Mouse (Mus musculus) heart, embryonic 15.5 days (tissue): Measurements from ENCODE around the gene Lmo2. TPM values are rescaled to one million over a fixed set of nuclear protein-coding genes. Genes with fewer than 3 reads are reported as not detected.
"Not testable (repeated sequence)": the region's sequence is repeated elsewhere in the genome, so short reads cannot be mapped to it uniquely, and the experiment has no call there.

Experiments
- ATAC-seq: fragments of 200-750 bp; cut with Nextera tagmentation; replicated peaks from 2 replicates; pipeline ENCODE4 v1.8.0; 2017; ENCODE audit warnings: low read depth, moderate TSS enrichment; ENCODE audit not compliant: insufficient number of reproducible peaks, insufficient read depth, low FRiP score
- H3K27ac ChIP-seq: fragments of 300-500 bp; sonication (generic); 2 replicates; pipeline ENCODE4 v1.5.1; 2015; ENCODE audit warnings: mild to moderate bottlenecking, inconsistent platforms
- H3K27me3 ChIP-seq: fragments of 300-500 bp; sonication (generic); 2 replicates; pipeline ENCODE4 v1.6.1; 2015; ENCODE audit warnings: inconsistent platforms
- H3K36me3 ChIP-seq: fragments of 300-500 bp; sonication (generic); 2 replicates; pipeline ENCODE4 v1.6.1; 2015; ENCODE audit warnings: mild to moderate bottlenecking, inconsistent platforms
- H3K4me1 ChIP-seq: fragments of 300-500 bp; sonication (generic); replicated peaks from 2 replicates; pipeline ENCODE4 v1.6.1; 2015; ENCODE audit warnings: inconsistent platforms
- H3K4me2 ChIP-seq: fragments of 300-500 bp; sonication (generic); 2 replicates; pipeline ENCODE4 v1.6.1; 2015; ENCODE audit warnings: inconsistent platforms, mild to moderate bottlenecking, moderate library complexity
- H3K4me3 ChIP-seq: fragments of 300-500 bp; sonication (generic); 2 replicates; pipeline ENCODE4 v1.5.1; 2015; ENCODE audit warnings: mild to moderate bottlenecking, inconsistent platforms
- H3K9ac ChIP-seq: fragments of 300-500 bp; sonication (generic); 2 replicates; pipeline ENCODE4 v1.6.1; 2015; ENCODE audit warnings: mild to moderate bottlenecking, inconsistent platforms
- H3K9me3 ChIP-seq: fragments of 300-500 bp; sonication (generic); replicated peaks from 2 replicates; pipeline ENCODE4 v1.6.1; 2016; ENCODE audit warnings: inconsistent platforms
- WGBS: fragments of 180-500 bp; shearing (Covaris S2); methylation state at CpG from one replicate; pipeline ENCODE4 v1.1.7; 2015; ENCODE audit warnings: mixed read lengths; 5-methylcytosine and 5-hydroxymethylcytosine counted together
- polyA plus RNA-seq: library from polyadenylated mRNA; unstranded; fragments of >200 nt; fragmentation: Nextera tagmentation; extraction: Ambion mirVana; gene quantifications from 2 replicates; pipeline ENCODE4 v1.2.1, GENCODE M21; 2015

Gene Lmo2
- polyA plus RNA-seq, 1 experiment from 2014 or later, result 19.1 TPM

DNA sequence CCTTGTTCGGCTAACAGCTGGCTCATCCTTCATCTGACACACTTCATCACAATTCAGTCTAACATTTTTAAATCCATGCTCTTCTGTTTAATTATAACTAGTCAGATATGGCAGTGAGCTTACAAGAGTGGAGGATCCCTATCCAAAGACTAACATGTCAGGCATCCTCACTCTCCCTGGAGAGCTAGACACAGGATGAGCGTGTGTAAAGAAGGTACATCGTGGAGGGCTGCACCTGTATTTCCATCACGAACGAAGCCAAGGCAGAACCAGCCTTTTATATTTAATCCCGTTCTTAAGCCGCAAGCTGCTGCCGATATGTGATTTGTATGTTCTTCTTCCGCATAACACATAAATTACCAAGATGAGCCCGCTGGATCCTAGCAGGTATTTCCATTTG, 25.4 kb downstream of the Lmo2 start:
- 87% methylated on average over 10 of the region's 10 CpGs for WGBS
- Histone ChIP-seq H3K4me1 (no peaks in the 10 kb centered on the region), H3K36me3 (no peaks in the 10 kb centered on the region), H3K9me3 (no peaks in the 10 kb centered on the region), H3K9ac (no peak overlapping the region), H3K27ac (no peak overlapping the region), H3K4me2 (no peak overlapping the region), H3K4me3 (no peak overlapping the region), H3K27me3 (peaks cover 17% of the 10 kb centered on the region)
- ATAC-seq, result no peak

DNA sequence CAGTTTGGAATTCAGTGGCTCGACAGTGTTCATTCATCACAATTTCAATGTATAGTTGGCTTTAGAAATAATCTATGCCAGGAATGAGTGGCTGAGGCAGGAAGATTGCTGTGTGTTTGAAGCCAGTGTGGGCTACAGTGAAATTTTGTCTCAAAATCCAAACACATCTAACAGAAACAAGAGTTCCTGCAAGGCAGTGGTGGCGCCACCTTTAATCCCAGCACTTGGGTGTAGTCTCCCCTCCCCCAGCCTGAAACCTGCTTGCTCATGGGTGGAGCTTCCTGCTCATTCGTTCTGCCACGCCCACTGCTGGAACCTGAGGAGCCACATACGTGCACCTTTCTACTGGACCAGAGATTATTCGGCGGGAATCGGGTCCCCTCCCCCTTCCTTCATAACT, 29.8 kb downstream of the Lmo2 start:
- H3K27ac ChIP-seq, ATAC-seq, H3K36me3 ChIP-seq, H3K4me3 ChIP-seq, H3K4me1 ChIP-seq, H3K27me3 ChIP-seq, H3K9me3 ChIP-seq, H3K4me2 ChIP-seq, H3K9ac ChIP-seq: not testable (repeated sequence)
- 62% methylated on average over 8 of the region's 8 CpGs for WGBS

DNA sequence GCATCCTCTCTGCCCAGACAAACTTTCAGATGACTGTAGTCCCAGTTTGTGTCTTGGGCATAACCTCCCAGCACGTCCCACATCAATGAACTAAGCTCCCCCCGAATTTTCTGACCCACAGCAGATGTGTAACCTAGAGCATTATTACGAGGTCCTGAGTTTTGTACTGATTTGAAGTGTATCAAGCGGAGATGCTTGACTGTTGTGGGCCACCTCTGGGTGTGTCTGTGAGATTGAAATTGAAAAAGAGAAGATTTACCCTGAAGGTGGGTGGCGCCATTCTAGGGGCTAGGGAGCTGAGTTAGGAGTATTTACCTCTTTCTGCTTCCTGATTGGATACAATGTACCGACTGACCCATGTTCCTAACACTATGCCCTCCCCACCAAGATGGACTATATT, 31.9 kb downstream of the Lmo2 start:
- Histone ChIP-seq H3K4me2 (no peak overlapping the region), H3K4me1 (no peaks in the 10 kb centered on the region), H3K27me3 (peaks cover 11% of the 10 kb centered on the region), H3K4me3 (no peak overlapping the region), H3K9me3 (no peaks in the 10 kb centered on the region), H3K9ac (no peak overlapping the region), H3K36me3 (no peaks in the 10 kb centered on the region), H3K27ac (no peak overlapping the region)
- WGBS, result 80% methylated on average over 6 of the region's 6 CpGs
- ATAC-seq, result no peak

DNA sequence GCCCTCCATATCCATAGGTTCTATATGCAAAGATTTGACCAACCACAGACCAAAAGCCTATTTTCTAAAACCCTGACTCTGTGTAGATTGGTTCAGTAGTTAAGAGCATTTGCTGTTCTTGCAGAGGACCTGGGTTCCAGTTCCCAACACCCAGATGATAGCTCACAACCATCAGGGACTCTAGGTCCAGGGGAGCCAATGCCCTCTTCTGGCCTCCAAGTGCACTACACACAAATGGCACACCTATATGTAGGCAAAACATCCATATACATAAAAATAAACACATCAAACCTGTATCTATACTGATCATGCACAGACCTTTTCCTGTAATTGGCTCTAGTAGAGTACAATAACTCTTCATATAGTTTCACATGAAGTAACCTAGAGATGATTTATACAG, 33.5 kb downstream of the Lmo2 start:
- H3K4me3 ChIP-seq, result no peak overlapping the region
- no peaks in the 10 kb centered on the region for H3K4me1 ChIP-seq
- no peaks in the 10 kb centered on the region for H3K9me3 ChIP-seq
- H3K9ac ChIP-seq, result no peak overlapping the region
- H3K4me2 ChIP-seq, result no peak overlapping the region
- ATAC-seq, result no peak
- H3K36me3 ChIP-seq, result no peaks in the 10 kb centered on the region
- H3K27me3 ChIP-seq, result peaks cover 11% of the 10 kb centered on the region
- H3K27ac ChIP-seq, result no peak overlapping the region

GRCm38 (mm10) chr2:103992162-103992561, 34.4 kb downstream of the Lmo2 start:
- H3K36me3 ChIP-seq, result no peaks in the 10 kb centered on the region
- no peak overlapping the region for H3K4me3 ChIP-seq
- H3K9me3 ChIP-seq, result no peaks in the 10 kb centered on the region
- no peaks in the 10 kb centered on the region for H3K4me1 ChIP-seq
- no peak for ATAC-seq
- WGBS, result 64% methylated on average over 9 of the region's 9 CpGs
- H3K27ac ChIP-seq, result no peak overlapping the region
- peaks cover 11% of the 10 kb centered on the region for H3K27me3 ChIP-seq
- H3K9ac ChIP-seq, result no peak overlapping the region
- no peak overlapping the region for H3K4me2 ChIP-seq

GRCm38 (mm10) chr2:103992618-103993332, 35.0 kb downstream of the Lmo2 start:
- no peak overlapping the region for H3K4me3 ChIP-seq
- no peak overlapping the region for H3K27ac ChIP-seq
- H3K9ac ChIP-seq, result no peak overlapping the region
- H3K4me2 ChIP-seq, result no peak overlapping the region
- no peaks in the 10 kb centered on the region for H3K36me3 ChIP-seq
- ATAC-seq, result no peak
- H3K4me1 ChIP-seq, result no peaks in the 10 kb centered on the region
- H3K27me3 ChIP-seq, result peaks cover 11% of the 10 kb centered on the region
- H3K9me3 ChIP-seq, result no peaks in the 10 kb centered on the region
- WGBS, result 38% methylated on average over 17 of the region's 17 CpGs

- H3K4me3 ChIP-seq, result no peak overlapping the region
- 21% methylated on average over 2 of the region's 2 CpGs for WGBS
Measured at GRCm38 (mm10) chr2:104001076-104001475, 43.3 kb downstream of the Lmo2 start.

GRCm38 (mm10) chr2:104001861-104002260, 44.1 kb downstream of the Lmo2 start:
- H3K4me3 ChIP-seq, result no peak overlapping the region
- 65% methylated on average over 4 of the region's 4 CpGs for WGBS
- no peak overlapping the region for H3K4me2 ChIP-seq
- H3K27ac ChIP-seq, result no peak overlapping the region
- no peak overlapping the region for H3K9ac ChIP-seq
- H3K4me1 ChIP-seq, result no peaks in the 10 kb centered on the region
- no peaks in the 10 kb centered on the region for H3K36me3 ChIP-seq
- H3K9me3 ChIP-seq, result no peaks in the 10 kb centered on the region
- ATAC-seq, result no peak
- 0 out of 2 replicates have a peak, but pooled peaks cover 7% of the 10 kb centered on the region for H3K27me3 ChIP-seq

More at GRCm38 (mm10) chr2:104001076-104001475, 43.3 kb downstream of the Lmo2 start:
- H3K27me3 ChIP-seq, result 0 out of 2 replicates have a peak, but pooled peaks cover 7% of the 10 kb centered on the region
- H3K36me3 ChIP-seq, result no peaks in the 10 kb centered on the region
- H3K4me1 ChIP-seq, result no peaks in the 10 kb centered on the region
- no peak overlapping the region for H3K9ac ChIP-seq
- H3K4me2 ChIP-seq, result no peak overlapping the region
- no peak overlapping the region for H3K27ac ChIP-seq
- ATAC-seq, result no peak
- H3K9me3 ChIP-seq, result no peaks in the 10 kb centered on the region

- H3K36me3 ChIP-seq, result no peaks in the 10 kb centered on the region
- 29% methylated on average over 16 of the region's 16 CpGs for WGBS
- H3K27me3 ChIP-seq, result 0 out of 2 replicates have a peak, but pooled peaks cover 7% of the 10 kb centered on the region
- ATAC-seq, result no peak
- H3K4me1 ChIP-seq, result no peaks in the 10 kb centered on the region
- H3K27ac ChIP-seq, result no peak overlapping the region
- H3K9me3 ChIP-seq, result no peaks in the 10 kb centered on the region
- no peak overlapping the region for H3K4me3 ChIP-seq
- H3K4me2 ChIP-seq, result no peak overlapping the region
- no peak overlapping the region for H3K9ac ChIP-seq
Measured at GRCm38 (mm10) chr2:104002711-104003413, 45.1 kb downstream of the Lmo2 start.

GRCm38 (mm10) chr2:104007793-104008519, 50.2 kb downstream of the Lmo2 start:
- no peak overlapping the region for H3K9ac ChIP-seq
- no peak overlapping the region for H3K4me3 ChIP-seq
- WGBS, result 80% methylated on average over 7 of the region's 7 CpGs
- H3K4me1 ChIP-seq, result no peaks in the 10 kb centered on the region
- H3K36me3 ChIP-seq, result no peaks in the 10 kb centered on the region
- H3K27me3 ChIP-seq, result 0 out of 2 replicates have a peak, but pooled peaks cover 7% of the 10 kb centered on the region
- H3K27ac ChIP-seq, result no peak overlapping the region
- H3K4me2 ChIP-seq, result no peak overlapping the region
- H3K9me3 ChIP-seq, result no peaks in the 10 kb centered on the region
- ATAC-seq, result no peak

DNA sequence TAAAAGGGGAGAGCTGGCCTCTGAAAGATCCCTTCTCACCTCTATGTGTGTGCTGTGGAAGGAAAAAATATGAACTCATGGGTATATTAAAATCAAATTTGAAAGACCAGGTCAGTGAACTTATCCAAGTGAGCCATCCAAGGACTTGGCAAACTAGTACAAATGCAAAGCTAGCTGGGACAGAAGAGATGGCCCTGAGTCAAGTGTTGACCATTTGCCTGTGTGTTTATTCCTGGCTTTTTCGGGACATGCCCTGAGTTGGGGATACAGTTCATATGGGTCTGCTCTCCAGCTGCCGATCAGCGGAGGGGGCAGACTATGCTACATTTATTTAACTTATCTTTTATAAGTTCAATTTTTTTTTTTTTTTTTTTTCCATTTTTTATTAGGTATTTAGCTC, 51.1 kb downstream of the Lmo2 start:
- not testable (repeated sequence) for H3K9me3 ChIP-seq, H3K36me3 ChIP-seq, H3K27ac ChIP-seq, H3K4me1 ChIP-seq, H3K4me3 ChIP-seq, H3K9ac ChIP-seq, H3K27me3 ChIP-seq, H3K4me2 ChIP-seq, ATAC-seq
- 86% methylated on average over 3 of the region's 3 CpGs for WGBS
